Mouse (Mus musculus) hindbrain, embryonic 12.5 days (tissue): Measurements from ENCODE around the gene Adam12. TPM values are rescaled to one million over a fixed set of nuclear protein-coding genes. Genes with fewer than 3 reads are reported as not detected.

Source experiments
- ATAC-seq: fragments of 200-750 bp; cut with Nextera tagmentation; 2 replicates; pipeline ENCODE4 v1.8.0; 2017; ENCODE audit warnings: moderate TSS enrichment; ENCODE audit not compliant: low FRiP score
- H3K27ac ChIP-seq: fragments of 300-500 bp; sonication (generic); 2 replicates; pipeline ENCODE4 v1.5.1; 2016; ENCODE audit warnings: mild to moderate bottlenecking
- H3K27me3 ChIP-seq: fragments of 300-500 bp; sonication (generic); 2 replicates; pipeline ENCODE4 v1.6.1; 2016; ENCODE audit warnings: mild to moderate bottlenecking
- H3K36me3 ChIP-seq: fragments of 300-500 bp; sonication (generic); 2 replicates; pipeline ENCODE4 v1.6.1; 2016; ENCODE audit warnings: mild to moderate bottlenecking
- H3K4me1 ChIP-seq: fragments of 300-500 bp; sonication (generic); 2 replicates; pipeline ENCODE4 v1.6.1; 2016
- H3K4me2 ChIP-seq: fragments of 300-500 bp; sonication (generic); replicated peaks from 2 replicates; pipeline ENCODE4 v1.6.1; 2016; ENCODE audit warnings: mild to moderate bottlenecking
- H3K4me3 ChIP-seq: fragments of 300-500 bp; sonication (generic); 2 replicates; pipeline ENCODE4 v1.5.1; 2016; ENCODE audit warnings: mild to moderate bottlenecking
- H3K9ac ChIP-seq: fragments of 300-500 bp; sonication (generic); 2 replicates; pipeline ENCODE4 v1.6.1; 2016; ENCODE audit warnings: mild to moderate bottlenecking, moderate library complexity
- H3K9me3 ChIP-seq: fragments of 300-500 bp; sonication (generic); replicated peaks from 2 replicates; pipeline ENCODE4 v1.6.1; 2016; ENCODE audit warnings: mild to moderate bottlenecking
- WGBS: fragments of 180-500 bp; shearing (Covaris S2); methylation state at CpG from one replicate; pipeline ENCODE4 v1.1.7; 2016; 5-methylcytosine and 5-hydroxymethylcytosine counted together
- polyA plus RNA-seq: library from polyadenylated mRNA; unstranded; fragments of >200 nt; fragmentation: Nextera tagmentation; extraction: Ambion mirVana; gene quantifications from 2 replicates; pipeline ENCODE4 v1.2.1, GENCODE M21; 2016

Gene Adam12
- polyA plus RNA-seq, 1 experiment from 2014 or later, result 3.5 TPM

- Histone ChIP-seq H3K4me2 (no peak overlapping the region), H3K4me1 (peaks cover 3% of the 10 kb centered on the region; the same call in 1 of the 2 replicates), H3K9ac (no peak overlapping the region), H3K36me3 (no peaks in the 10 kb centered on the region), H3K27me3 (0 out of 2 replicates have a peak, but pooled peaks cover 2% of the 10 kb centered on the region), H3K4me3 (no peak overlapping the region), H3K9me3 (no peaks in the 10 kb centered on the region), H3K27ac (peak overlapping the region; percentile 30; the same call in 1 of the 2 replicates)
- ATAC-seq, result no peak
- 56% methylated on average over 4 of the region's 4 CpGs for WGBS
These were observed 92.5 kb downstream of the Adam12 start for GRCm38 (mm10) chr7:134139291-134139949.

DNA sequence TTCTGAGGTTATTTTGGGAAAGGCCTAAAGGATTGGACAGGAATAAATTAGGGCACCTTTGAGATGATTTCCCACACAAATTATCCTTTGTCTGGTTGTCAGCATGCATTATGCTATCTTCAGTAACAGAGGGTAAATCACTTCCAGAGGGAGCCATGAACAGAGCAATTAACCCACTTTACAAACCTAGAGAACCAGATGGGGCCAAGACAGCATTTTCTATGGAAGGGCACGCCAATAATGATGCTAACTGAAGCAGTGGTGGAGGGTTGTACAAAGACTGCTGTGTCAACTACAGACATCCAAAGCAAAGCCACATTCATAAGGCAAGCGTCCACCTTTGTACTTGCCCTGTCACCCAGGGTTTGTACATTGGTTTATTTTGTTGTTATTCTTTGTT lies 99.6 kb downstream of the Adam12 start:
- Histone ChIP-seq H3K9ac (no peak overlapping the region), H3K27ac (peak overlapping the region; percentile 41; the same call in 1 of the 2 replicates), H3K36me3 (no peaks in the 10 kb centered on the region), H3K27me3 (0 out of 2 replicates have a peak, but pooled peaks cover 2% of the 10 kb centered on the region), H3K4me2 (no peak overlapping the region), H3K4me1 (peaks cover 10% of the 10 kb centered on the region), H3K9me3 (no peaks in the 10 kb centered on the region), H3K4me3 (no peak overlapping the region)
- WGBS, result 32% methylated on average over 2 of the region's 2 CpGs
- peak; percentile 64; the same call in 1 of the 2 replicates for ATAC-seq

- Histone ChIP-seq H3K27me3 (no peaks in the 10 kb centered on the region), H3K4me3 (no peak overlapping the region), H3K9me3 (no peaks in the 10 kb centered on the region), H3K9ac (no peak overlapping the region), H3K4me2 (no peak overlapping the region), H3K4me1 (peaks cover 10% of the 10 kb centered on the region), H3K27ac (no peak overlapping the region), H3K36me3 (no peaks in the 10 kb centered on the region)
- ATAC-seq, result no peak
- WGBS, result 77% methylated on average over 5 of the region's 5 CpGs
These were observed 103.8 kb downstream of the Adam12 start for GRCm38 (mm10) chr7:134128087-134128522.

DNA sequence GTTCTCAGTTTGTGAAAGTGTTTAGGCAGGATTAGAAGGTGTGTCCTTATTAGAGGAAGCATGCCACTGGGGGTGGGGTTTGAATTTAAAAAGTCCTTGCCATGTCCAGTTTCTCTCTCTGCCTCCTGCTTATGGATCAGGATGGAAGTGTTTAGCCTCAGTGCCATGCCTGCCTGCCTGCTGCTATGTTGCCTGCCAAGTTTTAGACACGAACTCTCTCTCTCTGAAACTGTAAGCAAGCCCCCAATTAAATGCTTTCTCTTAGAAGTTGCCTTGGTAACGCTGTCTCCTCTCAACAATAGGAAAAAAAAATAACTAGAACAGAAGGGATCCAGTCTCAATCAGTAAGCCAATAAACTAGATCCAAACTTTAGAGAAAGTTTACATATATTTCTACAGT lies 110.5 kb downstream of the Adam12 start:
- no peak overlapping the region for H3K27ac ChIP-seq
- 34% methylated on average over 2 of the region's 2 CpGs for WGBS
- no peak overlapping the region for H3K9ac ChIP-seq
- H3K4me3 ChIP-seq, result no peak overlapping the region
- no peak for ATAC-seq
- no peak overlapping the region for H3K4me2 ChIP-seq
- no peaks in the 10 kb centered on the region for H3K9me3 ChIP-seq
- no peaks in the 10 kb centered on the region for H3K36me3 ChIP-seq
- no peaks in the 10 kb centered on the region for H3K4me1 ChIP-seq
- no peaks in the 10 kb centered on the region; the same call in 1 of the 2 replicates for H3K27me3 ChIP-seq

DNA sequence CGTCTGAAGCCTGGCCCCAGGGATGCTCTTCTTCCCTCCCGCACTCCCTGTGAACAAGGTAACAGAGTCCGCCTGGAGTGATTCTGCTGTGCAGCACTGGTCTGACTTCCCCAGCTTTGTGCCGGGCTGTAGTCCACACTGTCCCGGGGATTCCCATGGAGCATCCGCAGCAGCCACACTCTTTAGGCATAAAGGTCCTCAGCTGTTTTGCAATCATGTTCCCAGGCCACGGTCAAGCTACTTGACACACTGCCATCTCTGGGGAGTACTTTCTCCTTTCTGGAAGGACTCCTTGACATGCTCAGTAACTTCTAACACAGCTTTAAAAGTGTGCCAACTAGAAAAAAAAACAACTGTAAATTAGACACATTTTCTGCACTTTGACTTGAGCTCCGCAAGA lies 116.5 kb downstream of the Adam12 start:
- ATAC-seq, result no peak
- no peak overlapping the region for H3K9ac ChIP-seq
- WGBS, result 79% methylated on average over 8 of the region's 8 CpGs
- no peak overlapping the region for H3K4me3 ChIP-seq
- no peaks in the 10 kb centered on the region for H3K4me1 ChIP-seq
- no peaks in the 10 kb centered on the region for H3K9me3 ChIP-seq
- H3K4me2 ChIP-seq, result no peak overlapping the region
- no peak overlapping the region for H3K27ac ChIP-seq
- H3K27me3 ChIP-seq, result no peaks in the 10 kb centered on the region
- no peaks in the 10 kb centered on the region for H3K36me3 ChIP-seq

DNA sequence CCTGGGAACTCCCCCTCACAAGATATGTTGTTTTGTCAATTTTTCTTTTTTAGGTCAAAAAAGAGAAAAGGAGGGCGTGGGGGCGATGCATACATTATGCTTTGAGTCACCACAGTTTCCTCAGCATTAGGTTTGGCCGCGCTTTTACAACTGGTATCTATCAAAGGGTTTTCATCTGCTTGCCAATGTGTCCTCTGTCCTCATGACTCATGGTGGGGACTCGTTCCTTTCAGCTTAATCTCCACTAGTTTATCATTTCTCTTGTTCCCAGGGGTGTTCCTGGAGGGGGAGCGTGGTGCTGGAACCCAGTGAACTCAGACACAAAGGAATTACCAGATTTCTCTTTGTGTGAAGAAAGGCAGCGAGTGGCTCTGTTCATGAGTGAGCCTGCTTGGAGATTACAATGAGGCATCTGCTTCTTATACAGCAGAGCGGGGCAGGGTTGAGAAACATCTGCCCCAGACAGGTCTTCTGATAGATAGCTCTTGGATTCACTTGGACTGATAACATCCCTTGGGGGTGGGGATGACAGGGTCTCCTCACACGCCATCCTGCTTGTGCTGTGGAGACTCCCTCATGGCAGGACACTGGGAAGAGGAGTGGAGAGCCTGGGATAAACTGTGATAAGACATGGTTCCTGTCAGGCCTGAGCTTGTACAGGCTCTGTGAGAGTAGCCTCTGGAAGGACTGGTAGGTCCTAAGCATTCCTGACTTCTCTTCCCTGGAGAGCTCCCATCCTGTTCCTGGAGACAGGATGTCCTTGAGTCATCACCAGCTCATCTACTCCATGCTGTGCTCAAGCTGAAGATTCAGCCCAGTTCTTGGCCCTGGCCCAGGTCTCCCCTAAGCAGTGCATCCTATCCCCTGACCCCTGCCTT lies 117.4 kb downstream of the Adam12 start:
- Histone ChIP-seq H3K9me3 (no peaks in the 10 kb centered on the region), H3K36me3 (no peaks in the 10 kb centered on the region), H3K27ac (no peak overlapping the region), H3K27me3 (no peaks in the 10 kb centered on the region), H3K4me1 (no peaks in the 10 kb centered on the region), H3K4me2 (no peak overlapping the region), H3K4me3 (no peak overlapping the region), H3K9ac (no peak overlapping the region)
- no peak for ATAC-seq
- WGBS, result 64% methylated on average over 9 of the region's 9 CpGs

- Histone ChIP-seq H3K27ac (no peak overlapping the region), H3K4me1 (no peaks in the 10 kb centered on the region), H3K36me3 (no peaks in the 10 kb centered on the region), H3K9ac (no peak overlapping the region), H3K4me2 (no peak overlapping the region), H3K4me3 (no peak overlapping the region), H3K9me3 (no peaks in the 10 kb centered on the region), H3K27me3 (no peaks in the 10 kb centered on the region)
- WGBS, result 84% methylated on average over 6 of the region's 6 CpGs
- ATAC-seq, result no peak
These were observed 118.1 kb downstream of the Adam12 start for GRCm38 (mm10) chr7:134113829-134114228.

- ATAC-seq, result no peak
- no peaks in the 10 kb centered on the region for H3K9me3 ChIP-seq
- H3K9ac ChIP-seq, result no peak overlapping the region
- H3K36me3 ChIP-seq, result no peaks in the 10 kb centered on the region
- no peak overlapping the region for H3K4me2 ChIP-seq
- no peaks in the 10 kb centered on the region for H3K27me3 ChIP-seq
- no peak overlapping the region for H3K27ac ChIP-seq
- H3K4me3 ChIP-seq, result no peak overlapping the region
- H3K4me1 ChIP-seq, result no peaks in the 10 kb centered on the region
- WGBS, result 93% methylated on average over 1 of the region's 1 CpGs
These were observed 121.8 kb downstream of the Adam12 start for GRCm38 (mm10) chr7:134110116-134110515.

- no peaks in the 10 kb centered on the region for H3K9me3 ChIP-seq
- no peak for ATAC-seq
- no peak overlapping the region for H3K4me3 ChIP-seq
- 89% methylated on average over 3 of the region's 3 CpGs for WGBS
- H3K27me3 ChIP-seq, result no peaks in the 10 kb centered on the region
- no peak overlapping the region for H3K4me2 ChIP-seq
- no peaks in the 10 kb centered on the region for H3K4me1 ChIP-seq
- no peak overlapping the region for H3K9ac ChIP-seq
- no peaks in the 10 kb centered on the region for H3K36me3 ChIP-seq
- no peak overlapping the region for H3K27ac ChIP-seq
These were observed 124.1 kb downstream of the Adam12 start for GRCm38 (mm10) chr7:134107849-134108248.

- ATAC-seq, result no peak
- H3K4me3 ChIP-seq, result no peak overlapping the region
- 63% methylated on average over 4 of the region's 4 CpGs for whole genome bisulfite sequencing
- H3K9me3 ChIP-seq, result no peaks in the 10 kb centered on the region
- no peak overlapping the region for H3K4me2 ChIP-seq
- no peaks in the 10 kb centered on the region for H3K27me3 ChIP-seq
- H3K36me3 ChIP-seq, result no peaks in the 10 kb centered on the region
- no peak overlapping the region for H3K9ac ChIP-seq
- no peak overlapping the region for H3K27ac ChIP-seq
- 0 out of 2 replicates have a peak, but pooled peaks cover 3% of the 10 kb centered on the region for H3K4me1 ChIP-seq
These were observed 132.9 kb downstream of the Adam12 start for GRCm38 (mm10) chr7:134099010-134099409.

- Histone ChIP-seq H3K4me3 (no peak overlapping the region), H3K27ac (no peak overlapping the region), H3K4me2 (no peak overlapping the region), H3K9me3 (no peaks in the 10 kb centered on the region), H3K36me3 (no peaks in the 10 kb centered on the region), H3K9ac (no peak overlapping the region), H3K27me3 (no peaks in the 10 kb centered on the region), H3K4me1 (0 out of 2 replicates have a peak, but pooled peaks cover 3% of the 10 kb centered on the region)
- ATAC-seq, result no peak
- WGBS, result 89% methylated on average over 2 of the region's 2 CpGs
These were observed 134.1 kb downstream of the Adam12 start for GRCm38 (mm10) chr7:134097861-134098260.

DNA sequence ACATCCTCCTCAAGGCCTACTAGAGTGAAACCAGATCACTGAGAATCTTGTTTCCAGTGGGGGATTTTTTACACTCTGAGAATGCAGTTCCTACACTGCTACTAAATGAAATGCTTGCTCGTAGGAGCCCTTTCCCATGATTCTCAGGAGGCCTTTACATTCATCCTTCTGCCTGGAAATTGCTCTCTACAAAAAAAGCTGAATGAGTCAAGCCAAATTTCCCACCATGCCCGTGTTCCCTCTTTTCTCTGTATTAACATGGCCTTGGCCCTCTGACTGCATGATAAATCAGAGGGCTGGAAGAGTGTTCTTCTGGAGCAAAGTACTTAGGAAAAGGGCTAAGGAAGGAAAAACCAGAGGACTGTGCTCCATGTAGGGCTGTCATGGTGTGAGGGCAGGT lies 138.1 kb downstream of the Adam12 start:
- 59% methylated on average over 2 of the region's 2 CpGs for WGBS
- no peak for ATAC-seq

More for the DNA sequence above, 138.1 kb downstream of the Adam12 start:
- no peak overlapping the region for H3K4me2 ChIP-seq
- no peak overlapping the region for H3K9ac ChIP-seq
- no peaks in the 10 kb centered on the region; the same call in 1 of the 2 replicates for H3K27me3 ChIP-seq
- H3K4me1 ChIP-seq, result 0 out of 2 replicates have a peak, but pooled peaks cover 3% of the 10 kb centered on the region
- no peak overlapping the region for H3K27ac ChIP-seq
- H3K9me3 ChIP-seq, result no peaks in the 10 kb centered on the region
- no peaks in the 10 kb centered on the region for H3K36me3 ChIP-seq
- H3K4me3 ChIP-seq, result no peak overlapping the region
